ENCODE assay signal across 8 mouse cellular contexts in the genomic region with DNA sequence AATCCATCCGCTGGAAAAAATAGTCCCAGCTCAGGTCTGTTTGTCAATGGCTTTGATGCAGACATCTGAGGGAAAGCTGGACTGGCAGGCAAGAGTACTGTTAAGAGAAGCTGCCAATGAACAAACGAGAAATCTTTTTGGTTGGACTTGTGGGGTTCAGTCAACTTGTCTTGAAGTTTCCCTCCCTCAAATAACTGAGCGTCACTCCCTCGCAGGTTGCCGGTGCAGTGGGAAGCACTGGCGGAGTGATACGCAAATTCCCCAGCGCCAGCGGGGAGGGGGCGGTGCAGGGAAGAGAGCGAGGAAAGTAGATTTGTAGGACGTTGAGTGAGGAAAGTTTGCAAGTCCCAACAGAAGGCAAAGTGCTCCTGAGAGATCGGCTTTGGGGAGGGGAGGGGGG. TPM values are rescaled to one million over a fixed set of nuclear protein-coding genes. Genes with fewer than 3 reads are reported as not detected.
DNase-seq lines count a peak whose midpoint lies in the region; ATAC-seq and TF ChIP-seq lines count a peak whose summit lies in the region.

A gene (plus strand): TSS at position 276 of the 400 bp plus-strand sequence.

- peak within 1 kb of the TSS; percentile 63 for H3K4me3 ChIP-seq in E14TG2a.4 (replicated peaks; ENCODE audit: low read length)
- H3K4me3 ChIP-seq in bone marrow macrophage, adult 2 months (ENCODE audit: insufficient read depth, low read length) = peak within 1 kb of the TSS; percentile 87
- H3K4me3 ChIP-seq in forebrain, embryonic 10.5 days = peak within 1 kb of the TSS; percentile 57
- H3K4me3 ChIP-seq in heart, embryonic 13.5 days = peak within 1 kb of the TSS; percentile 66
- peak within 1 kb of the TSS; percentile 52 for H3K4me3 ChIP-seq in kidney, embryonic 15.5 days (replicated peaks)
- peak within 1 kb of the TSS; percentile 46 for H3K4me3 ChIP-seq in liver, embryonic 13.5 days (replicated peaks)

- peak within 1 kb of the TSS; percentile 67 for H3K4me2 ChIP-seq in heart, embryonic 13.5 days
- peak within 1 kb of the TSS; percentile 62 for H3K4me2 ChIP-seq in kidney, embryonic 15.5 days
- peak within 1 kb of the TSS; percentile 53 for H3K4me2 ChIP-seq in liver, embryonic 13.5 days

- H3K9ac ChIP-seq in heart, embryonic 13.5 days = peak within 1 kb of the TSS; percentile 88
- peak within 1 kb of the TSS; percentile 36 for H3K9ac ChIP-seq in kidney, embryonic 15.5 days
- H3K9ac ChIP-seq in liver, embryonic 13.5 days = no peak within 1 kb of the TSS

- H3K36me3 ChIP-seq in E14TG2a.4 (ENCODE audit: insufficient read depth, low read length) = no peaks in the 10 kb centered on the region
- no peaks in the 10 kb centered on the region for H3K36me3 ChIP-seq in forebrain, embryonic 10.5 days (replicated peaks)
- H3K36me3 ChIP-seq in heart, embryonic 13.5 days = no peaks in the 10 kb centered on the region
- H3K36me3 ChIP-seq in kidney, embryonic 15.5 days = no peaks in the 10 kb centered on the region
- no peaks in the 10 kb centered on the region for H3K36me3 ChIP-seq in liver, embryonic 13.5 days

- H3K27ac ChIP-seq in bone marrow macrophage, adult 2 months (ENCODE audit: insufficient read depth, low read depth, low read length) = peak within 1 kb of the TSS; percentile 53
- H3K27ac ChIP-seq in forebrain, embryonic 10.5 days = peak within 1 kb of the TSS; percentile 84
- H3K27ac ChIP-seq in heart, embryonic 13.5 days (replicated peaks) = peak within 1 kb of the TSS; percentile 85
- H3K27ac ChIP-seq in kidney, embryonic 15.5 days = peak within 1 kb of the TSS; percentile 75
- H3K27ac ChIP-seq in liver, embryonic 13.5 days = no peak within 1 kb of the TSS

- peaks cover 2% of the 10 kb centered on the region; the same call in 1 of the 2 replicates for H3K27me3 ChIP-seq in E14TG2a.4 (ENCODE audit: insufficient read depth, low read length)
- peaks cover 73% of the 10 kb centered on the region for H3K27me3 ChIP-seq in forebrain, embryonic 10.5 days (ENCODE audit: poor library complexity, severe bottlenecking)
- peaks cover 9% of the 10 kb centered on the region for H3K27me3 ChIP-seq in heart, embryonic 13.5 days (replicated peaks)
- peaks cover 32% of the 10 kb centered on the region for H3K27me3 ChIP-seq in kidney, embryonic 15.5 days
- peaks cover 12% of the 10 kb centered on the region for H3K27me3 ChIP-seq in liver, embryonic 13.5 days

- no peaks in the 10 kb centered on the region for H3K4me1 ChIP-seq in E14TG2a.4 (replicated peaks; ENCODE audit: low read depth, low read length)
- H3K4me1 ChIP-seq in bone marrow macrophage, adult 2 months (ENCODE audit: control insufficient read depth, insufficient read depth, low read length) = peaks cover 3% of the 10 kb centered on the region; the same call in 1 of the 2 replicates
- no peaks in the 10 kb centered on the region for H3K4me1 ChIP-seq in forebrain, embryonic 10.5 days
- no peaks in the 10 kb centered on the region for H3K4me1 ChIP-seq in heart, embryonic 13.5 days
- H3K4me1 ChIP-seq in kidney, embryonic 15.5 days = peaks cover 3% of the 10 kb centered on the region; the same call in 1 of the 2 replicates
- no peaks in the 10 kb centered on the region for H3K4me1 ChIP-seq in liver, embryonic 13.5 days (replicated peaks)

- WGBS in forebrain, embryonic 10.5 days = 16% methylated on average over 12 of the region's 13 CpGs
- WGBS in heart, embryonic 13.5 days = 13% methylated on average over 13 of the region's 13 CpGs
- 9% methylated on average over 13 of the region's 13 CpGs for WGBS in kidney, embryonic 15.5 days
- 15% methylated on average over 12 of the region's 13 CpGs for WGBS in liver, embryonic 13.5 days (ENCODE audit: insufficient replicate concordance)

- TF ChIP-seq POLR2A in bone marrow macrophage, adult 2 months (IDR thresholded peaks at IDR 0.05; ENCODE audit: borderline replicate concordance, low read depth, low read length) = no peak

- no peaks in the 10 kb centered on the region for H3K9me3 ChIP-seq in E14TG2a.4 (ENCODE audit: low read length)
- H3K9me3 ChIP-seq in forebrain, embryonic 10.5 days = no peaks in the 10 kb centered on the region
- H3K9me3 ChIP-seq in heart, embryonic 13.5 days = no peaks in the 10 kb centered on the region
- no peaks in the 10 kb centered on the region for H3K9me3 ChIP-seq in kidney, embryonic 15.5 days (replicated peaks)
- H3K9me3 ChIP-seq in liver, embryonic 13.5 days (replicated peaks) = no peaks in the 10 kb centered on the region

- DNase-seq in forebrain, embryonic 10.5 days (ENCODE audit: extremely low spot score, low spot score) = peak; percentile 68
- DNase-seq in liver, embryonic 13.5 days = peak; percentile 6
- peak; percentile 0 for DNase-seq in naive thymus-derived CD4-positive, alpha-beta T cell, adult 2 months (ENCODE audit: low read depth)
- peak; percentile 11 for DNase-seq in thymus, postnatal 4 days

- no peak for TF ChIP-seq CTCF in E14TG2a.4 (conservative IDR thresholded peaks at IDR 0.05; ENCODE audit: low read length)
- TF ChIP-seq CTCF in bone marrow macrophage, adult 2 months (IDR thresholded peaks at IDR 0.05; ENCODE audit: low read depth, low read length) = no peak

- no peak for ATAC-seq in heart, embryonic 13.5 days (ENCODE audit: extremely low read depth, insufficient number of reproducible peaks, low FRiP score, low TSS enrichment)
- ATAC-seq in kidney, embryonic 15.5 days (replicated peaks; ENCODE audit: low FRiP score) = peak; percentile 94
- ATAC-seq in liver, embryonic 13.5 days (ENCODE audit: low read depth) = 0 out of 2 replicates have a peak, but pooled peaks have one; percentile 47

RNA-seq across cellular contexts. Expression of the gene that starts here (rescaled TPM):
- polyA plus RNA-seq in bone marrow macrophage, adult 2 months (2012; ENCODE audit: insufficient read depth, insufficient read length, missing spikeins) = 5.6 and 7.9 TPM in 2 replicates
- polyA plus RNA-seq in forebrain, embryonic 10.5 days (2016; fragmentation: Nextera tagmentation; extraction: Ambion mirVana) = 9.7 and 11.6 TPM in 2 replicates
- 36.9 and 38.2 TPM in 2 replicates for polyA plus RNA-seq in heart, embryonic 13.5 days (2015; fragmentation: Nextera tagmentation; extraction: Ambion mirVana)
- polyA plus RNA-seq in kidney, embryonic 15.5 days (2015; fragmentation: Nextera tagmentation; extraction: Ambion mirVana) = 19.9 and 22.6 TPM in 2 replicates
- 0.96 and 1.1 TPM in 2 replicates for polyA plus RNA-seq in liver, embryonic 13.5 days (2015; fragmentation: Nextera tagmentation; extraction: Ambion mirVana)

Comparison
In these comparisons a context has a peak if more than half of its experiments do, and no peak if none do; other contexts are left out.
1. DNase-seq: peak in every context shown above with its lines; median percentile 68 in forebrain, embryonic 10.5 days; 11 in thymus, postnatal 4 days; 6 in liver, embryonic 13.5 days; 0 in naive thymus-derived CD4-positive, alpha-beta T cell, adult 2 months.